Mouse (Mus musculus) cerebellum, postnatal 25 days (tissue): ENCODE measurements at regions not wholly inside any gene's neighbourhood (a gene's known extent, or its start where the extent isn't known, plus 50 kb on each side); places are given as distances from the start of the nearest gene placed in this dataset.

Experiments used
- DNase-seq, 2 experiments: peaks; one replicate each; pipeline ENCODE4 v3.0.0; 2021; ENCODE audit warnings: mixed read lengths in 2 of 2

DNA sequence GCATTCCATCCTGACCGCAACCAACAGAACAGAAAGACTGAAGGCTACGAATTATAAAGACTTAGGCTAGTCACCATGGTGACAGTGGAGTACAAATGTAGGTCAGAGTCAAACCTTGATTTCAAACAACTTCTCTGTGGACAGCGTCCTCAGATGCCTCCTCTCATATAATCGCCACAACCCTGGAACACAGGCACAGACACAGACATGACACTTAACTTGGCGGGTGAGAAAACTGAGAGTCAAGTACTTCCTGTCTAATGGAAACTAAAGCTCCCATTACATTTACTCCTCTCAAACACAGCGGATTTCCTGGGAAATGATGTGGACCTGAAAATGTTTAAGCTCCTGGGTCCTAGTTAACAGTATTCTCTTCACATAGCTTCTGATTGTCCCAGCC lies 149.5 kb upstream of the Frmd6 start:
- no peak for DNase-seq

GRCm38 (mm10) chr12:70679701-70680425 lies 145.5 kb upstream of the Frmd6 start:
- peak; percentile 22 to 23 for DNase-seq

DNA sequence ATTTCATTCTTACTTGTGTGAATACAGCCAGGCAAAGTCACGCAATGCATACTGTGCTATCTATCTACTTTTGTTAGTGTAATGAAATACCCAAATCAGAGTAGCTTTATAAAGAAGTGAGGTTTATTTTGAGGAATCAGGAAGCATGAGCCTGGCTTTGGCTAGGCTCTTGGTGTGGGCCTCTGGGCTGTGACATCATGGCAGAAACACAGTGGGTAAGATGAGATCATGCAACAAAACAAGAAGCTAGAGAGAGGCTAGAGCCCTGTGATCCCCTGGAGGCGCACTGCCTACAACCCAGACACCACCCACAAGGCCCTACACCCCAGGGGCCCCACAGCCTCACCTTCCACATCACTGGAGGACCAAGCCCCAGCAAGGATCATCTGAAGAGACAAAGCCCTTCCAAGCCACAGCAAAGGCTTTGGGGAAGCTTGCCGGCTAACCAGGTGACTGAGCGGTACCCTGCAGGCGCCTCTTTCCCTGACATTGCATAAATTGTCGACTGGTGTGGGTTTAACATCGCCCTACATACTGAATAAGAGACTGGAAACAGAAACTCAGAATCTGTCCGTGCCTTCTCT lies 143.8 kb upstream of the Frmd6 start:
- no peak for DNase-seq

DNA sequence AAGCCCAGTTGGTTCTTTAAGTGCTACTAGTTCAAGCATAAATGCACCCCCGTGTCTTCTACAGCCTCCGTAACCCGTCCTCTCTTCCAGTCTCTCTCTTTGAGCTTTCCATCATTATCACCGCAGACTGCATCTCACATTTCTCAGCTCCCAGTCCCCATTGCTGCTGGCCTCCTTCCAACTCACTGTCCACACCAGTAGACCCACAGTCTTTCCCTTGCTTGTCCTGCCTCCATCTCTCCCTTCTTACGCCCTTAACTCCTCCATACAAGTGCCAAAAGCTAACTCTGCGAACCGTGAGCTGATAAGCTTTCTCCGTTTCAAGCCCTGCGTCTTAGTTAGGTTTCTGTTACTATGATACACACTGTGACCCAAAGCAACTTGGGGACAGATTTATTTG lies 141.0 kb upstream of the Frmd6 start:
- no peak for DNase-seq

GRCm38 (mm10) chr12:70685432-70685831 lies 139.9 kb upstream of the Frmd6 start:
- peak in 1 of 2 experiments; percentile 7 for DNase-seq

DNA sequence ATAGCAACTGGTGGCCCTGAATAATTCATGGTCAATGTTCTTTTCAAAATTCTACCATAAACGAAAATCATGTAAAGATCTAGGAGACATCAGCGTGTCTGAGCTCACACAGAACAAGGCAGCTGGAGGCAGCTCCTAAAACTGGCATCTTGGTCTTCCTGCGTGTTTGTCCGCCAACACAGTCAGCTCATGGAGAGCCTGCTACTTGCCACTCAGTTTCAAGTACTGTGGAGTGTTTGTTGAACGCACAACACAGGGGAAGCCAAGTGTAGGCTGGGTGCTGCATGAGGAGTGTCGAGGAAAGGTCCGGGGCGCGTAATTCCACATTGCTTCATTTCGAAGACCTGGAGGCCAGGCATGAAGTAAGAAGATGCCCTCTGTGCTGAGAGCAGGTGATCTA lies 139.0 kb upstream of the Frmd6 start:
- DNase-seq, result peak in 1 of 2 experiments; percentile 6

DNA sequence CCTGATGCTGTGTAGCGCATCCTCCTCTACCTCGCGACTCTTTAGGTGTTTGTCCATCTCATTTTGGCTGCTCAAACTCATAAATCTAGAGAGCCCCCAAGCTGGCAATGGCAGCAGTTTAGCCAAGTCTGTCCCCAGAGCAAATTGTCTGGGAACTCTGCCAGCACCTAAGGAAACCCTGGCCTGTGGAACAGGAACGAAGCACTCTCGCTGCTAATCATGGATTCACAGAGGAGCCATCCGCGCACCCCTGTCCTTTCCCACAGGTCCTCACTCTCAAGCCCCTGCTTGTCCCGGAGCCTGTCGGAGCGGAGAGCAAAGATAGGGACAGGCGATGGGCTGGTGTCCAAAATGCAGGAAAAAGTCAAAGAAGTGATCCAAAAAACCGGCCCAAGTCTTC lies 138.3 kb upstream of the Frmd6 start:
- DNase-seq, result peak; percentile 62 to 67

GRCm38 (mm10) chr12:70695162-70695561 lies 130.2 kb upstream of the Frmd6 start:
- no peak for DNase-seq

GRCm38 (mm10) chr12:70696256-70696655 lies 129.1 kb upstream of the Frmd6 start:
- DNase-seq, result no peak

- no peak for DNase-seq
These were observed 126.8 kb upstream of the Frmd6 start for GRCm38 (mm10) chr12:70698466-70698865.

DNA sequence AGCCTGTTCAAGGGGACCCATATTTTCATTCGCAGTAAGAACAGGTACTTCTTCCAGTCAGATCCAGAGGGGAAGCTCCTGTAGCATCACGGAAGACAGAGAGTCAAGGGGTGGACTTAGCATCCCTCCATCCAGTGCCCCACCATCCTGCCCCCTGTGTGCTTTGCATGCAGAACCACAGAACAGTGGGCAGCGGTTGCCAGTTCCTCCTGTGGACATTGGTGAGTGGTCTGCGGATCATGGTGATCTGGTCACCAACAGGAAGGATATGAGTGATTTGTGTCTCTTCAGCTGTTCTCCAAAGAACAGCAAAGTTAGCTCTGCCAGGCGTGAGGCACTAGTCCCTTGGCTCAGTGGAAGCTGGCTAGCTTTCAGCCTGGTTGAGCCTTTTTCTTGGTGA lies 122.8 kb upstream of the Frmd6 start:
- no peak for DNase-seq

DNA sequence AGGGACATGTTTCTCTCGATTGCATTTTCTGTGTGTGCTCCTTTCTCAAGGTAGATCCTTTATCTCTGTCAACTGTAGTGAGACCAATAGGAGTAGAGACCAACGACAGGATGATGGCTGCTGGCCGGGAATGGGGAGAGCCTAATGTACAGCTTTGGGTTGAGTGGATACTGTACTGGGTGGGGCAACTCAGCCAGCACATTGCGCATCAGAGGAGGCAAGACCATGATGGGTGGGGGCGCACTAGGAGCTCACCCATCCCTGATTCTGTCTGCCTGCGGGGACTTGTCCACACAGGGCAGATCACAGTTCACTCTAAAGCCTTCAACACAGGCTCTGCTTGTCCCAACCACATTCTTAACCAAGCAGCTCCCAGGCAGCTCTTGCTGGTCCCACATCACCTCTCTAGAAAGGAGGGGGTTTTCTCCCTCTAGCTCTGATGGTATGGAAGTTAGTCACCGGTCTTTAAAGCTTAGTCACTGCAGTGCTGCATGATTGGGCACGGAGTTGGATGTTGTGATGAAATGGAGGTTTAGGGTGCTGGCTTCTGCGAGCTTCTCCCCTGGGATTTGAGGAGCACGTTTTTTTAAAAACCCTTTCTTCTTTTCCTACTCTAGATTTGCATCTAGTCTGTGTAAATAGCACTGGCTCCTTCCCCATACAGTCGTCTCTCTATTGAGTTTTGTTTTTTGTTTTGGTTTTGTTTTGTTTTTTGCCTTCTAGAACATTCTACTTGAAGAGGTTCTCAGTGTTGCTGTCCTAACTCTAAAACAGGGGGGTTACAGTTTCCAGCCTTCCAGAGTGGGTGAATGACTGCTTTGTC lies 118.3 kb upstream of the Frmd6 start:
- no peak for DNase-seq

DNA sequence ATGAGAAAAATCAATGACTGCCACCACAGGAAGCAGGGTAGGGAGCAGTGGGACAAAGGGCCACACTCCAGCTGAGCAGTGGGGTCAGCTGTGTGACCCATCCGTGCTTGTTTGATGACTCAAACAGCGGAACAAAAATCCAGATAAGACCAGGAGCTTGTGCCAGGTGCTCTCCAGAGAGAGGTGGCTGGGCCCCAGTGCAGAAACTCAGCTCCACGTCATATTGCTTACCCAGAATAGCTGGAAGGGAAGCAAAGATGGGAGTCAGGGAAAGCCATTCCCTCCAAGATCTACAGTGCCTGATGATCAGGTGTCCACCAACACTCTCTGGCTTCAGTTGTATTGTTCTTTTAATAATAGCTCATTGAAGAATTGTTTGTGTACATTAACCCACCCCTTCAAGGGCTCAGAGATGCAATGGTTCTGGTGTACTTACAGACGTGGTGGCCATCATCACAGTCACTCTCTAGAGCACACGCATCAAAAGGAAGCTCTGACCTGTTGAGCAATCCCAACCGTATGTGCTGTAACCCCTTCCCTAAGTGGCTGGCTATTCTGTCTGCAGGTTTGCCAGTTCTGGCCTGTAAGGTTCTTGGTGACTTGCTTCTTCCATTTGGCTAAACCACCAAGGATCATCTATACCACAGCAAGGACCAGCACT lies 117.6 kb upstream of the Frmd6 start:
- DNase-seq, result no peak

- DNase-seq, result no peak
These were observed 117.0 kb upstream of the Frmd6 start for GRCm38 (mm10) chr12:70708290-70708668.

GRCm38 (mm10) chr12:70710311-70710710 lies 115.0 kb upstream of the Frmd6 start:
- DNase-seq, result no peak

- no peak for DNase-seq
These were observed 114.3 kb upstream of the Frmd6 start for GRCm38 (mm10) chr12:70711030-70711429.

- no peak for DNase-seq
These were observed 112.8 kb upstream of the Frmd6 start for GRCm38 (mm10) chr12:70712322-70713024.

DNA sequence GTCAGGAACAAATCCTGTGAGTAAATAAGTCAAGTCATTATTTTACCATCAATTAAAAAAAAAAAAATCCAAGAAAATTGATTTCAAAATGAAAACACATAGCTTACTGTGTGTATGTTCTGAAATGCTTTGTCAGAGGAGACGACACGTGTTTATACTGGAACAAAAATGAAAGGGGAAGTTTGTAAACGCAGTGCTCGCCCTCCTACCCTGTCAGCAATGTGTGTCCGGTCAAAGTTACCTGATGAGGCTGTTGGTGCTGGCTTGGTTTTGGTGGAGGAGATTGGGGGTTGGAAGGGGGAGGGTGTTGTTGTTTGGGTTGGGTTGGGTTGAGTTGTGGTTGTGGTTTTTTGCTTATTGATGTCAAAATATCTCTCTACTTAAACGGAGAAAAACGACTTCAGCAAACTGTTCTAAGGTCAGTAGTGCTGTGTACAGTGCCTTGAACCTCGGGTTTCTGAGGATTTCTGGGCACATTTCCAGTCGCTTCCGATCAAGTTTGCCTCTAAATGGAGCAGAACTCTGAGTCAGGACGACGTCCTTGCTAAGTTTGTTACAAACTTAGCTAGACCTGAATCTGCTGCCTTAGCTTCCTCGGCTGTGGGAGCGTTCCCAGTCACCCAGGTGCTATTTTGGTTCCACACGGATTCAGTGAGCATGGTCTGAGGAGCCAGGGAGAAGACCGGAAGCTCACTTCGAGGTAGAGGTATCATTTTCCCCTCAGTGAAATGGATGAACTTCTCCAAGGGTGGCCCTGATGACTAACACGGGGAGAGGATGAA lies 111.6 kb upstream of the Frmd6 start:
- DNase-seq, result no peak

DNA sequence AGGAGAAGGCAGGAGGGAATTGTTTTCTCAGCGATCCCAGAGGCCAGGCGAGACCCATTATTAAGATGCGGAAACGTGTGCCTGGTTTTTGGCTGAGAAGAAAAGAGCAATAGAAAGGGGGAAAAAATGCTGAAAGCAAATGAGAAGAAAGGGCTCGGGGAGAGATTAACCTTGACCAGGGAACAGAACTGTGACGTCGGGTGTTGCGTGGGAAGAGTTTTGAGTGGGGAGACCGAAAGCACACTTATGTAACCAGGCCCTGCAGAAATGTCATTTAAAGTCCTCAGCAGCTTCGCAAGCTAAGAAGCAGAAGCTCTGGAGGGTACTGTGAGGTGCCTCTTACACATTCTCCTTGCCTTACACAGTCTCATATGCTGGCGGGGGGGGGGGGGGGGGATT lies 111.0 kb upstream of the Frmd6 start:
- no peak for DNase-seq

DNA sequence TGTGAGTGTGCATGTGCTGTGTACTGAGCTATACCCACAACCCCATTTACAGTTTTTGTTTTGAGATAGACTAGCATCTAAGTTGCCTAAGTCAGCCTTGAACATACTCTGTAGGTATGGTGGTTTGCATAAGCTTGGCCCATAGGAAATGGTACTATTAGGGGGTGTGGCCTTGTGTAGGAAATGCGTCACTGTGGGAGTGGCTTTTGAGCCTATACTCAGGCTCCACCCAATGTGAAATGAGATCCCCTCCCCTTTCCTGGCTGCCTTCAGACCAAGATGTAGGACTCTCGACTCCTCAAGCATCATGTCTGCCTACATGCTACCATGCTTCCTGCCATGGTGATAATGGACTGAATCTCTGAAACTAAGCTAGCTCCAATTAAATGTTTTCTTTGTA lies 109.5 kb upstream of the Frmd6 start:
- no peak for DNase-seq

- no peak for DNase-seq
These were observed 106.7 kb upstream of the Frmd6 start for GRCm38 (mm10) chr12:70718602-70719001.

- DNase-seq, result peak; percentile 12 to 33
These were observed 106.1 kb upstream of the Frmd6 start for GRCm38 (mm10) chr12:70719255-70719654.
